Mouse (Mus musculus): ENCODE results near the gene 4930432K21Rik. TPM values are rescaled to one million over a fixed set of nuclear protein-coding genes. Genes with fewer than 3 reads are reported as not detected.

The 4930432K21Rik gene
- total RNA-seq, 2 experiments from 2014 or later: 2.9 to 3.2 TPM

DNA sequence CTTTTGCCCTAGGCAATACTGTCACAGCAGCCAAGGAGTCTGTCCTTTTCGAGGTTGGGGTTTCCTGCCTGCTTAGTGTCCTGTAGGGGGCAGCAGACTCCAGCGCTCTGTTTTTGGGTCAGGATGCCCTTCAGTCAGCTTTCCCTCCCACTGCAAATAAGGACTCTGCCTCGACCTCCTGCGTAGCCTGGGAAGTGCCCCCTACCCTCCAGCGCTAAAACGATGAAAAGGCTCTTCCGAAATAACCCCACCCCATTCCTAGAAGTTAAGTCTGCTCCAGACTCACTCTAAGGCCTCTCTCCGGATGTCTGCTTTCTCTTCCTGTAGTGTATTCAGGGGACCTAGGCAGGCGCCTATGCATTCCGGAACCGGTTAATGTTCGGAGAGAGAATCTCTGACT, 38.7 kb downstream of the 4930432K21Rik start:
- peak; percentile 70 to 74 for DNase-seq (ENCODE audit: extremely low spot score in 1 of 2, low spot score in 2 of 2)
- intact Hi-C loops (cut with DNase I): loop anchor here (2.0 to 5.0 kb wide), 2 partner anchors 22 to 171 kb away; no protein-coding TSS in a partner anchor

DNA sequence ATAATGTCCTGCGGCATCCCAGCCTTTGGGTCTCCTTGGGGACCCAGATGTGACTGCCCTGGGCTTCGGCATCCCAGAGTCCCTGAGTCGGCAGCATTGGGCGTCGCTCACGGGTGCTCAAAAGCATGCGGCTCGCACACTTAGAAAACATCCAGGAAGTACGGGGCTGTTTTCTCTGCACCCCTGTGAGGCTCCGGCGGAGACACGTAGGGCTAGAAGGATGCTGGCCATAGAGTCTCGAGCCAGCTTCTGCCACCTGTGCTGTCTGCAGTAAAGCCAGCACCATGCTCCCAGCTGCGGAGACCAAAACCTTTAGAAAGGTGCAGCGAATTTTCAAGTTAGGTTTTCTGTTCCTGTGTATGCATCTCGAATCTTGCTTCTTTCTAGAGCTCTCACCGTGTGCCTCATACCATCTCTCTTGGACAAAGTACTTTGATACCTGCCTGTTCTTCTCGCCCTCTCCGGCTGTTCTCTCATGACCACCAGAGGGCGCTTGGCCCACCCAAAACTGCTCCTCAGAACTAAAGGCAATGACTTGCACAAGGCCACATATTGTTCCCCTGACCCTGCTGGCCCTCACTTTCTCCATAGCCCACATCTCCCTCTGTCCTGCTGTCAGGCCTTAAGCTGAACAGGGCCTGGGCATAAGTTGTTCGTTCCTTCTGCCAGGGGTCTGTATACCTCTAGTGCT, 39.4 kb downstream of the 4930432K21Rik start:
- intact Hi-C loops (cut with DNase I): loop anchor here (2.0 to 5.0 kb wide), 2 partner anchors 22 to 170 kb away; no protein-coding TSS in a partner anchor
- DNase-seq (ENCODE audit: extremely low spot score in 1 of 2, low spot score in 2 of 2): peak in 1 of 2 experiments; percentile 47

DNA sequence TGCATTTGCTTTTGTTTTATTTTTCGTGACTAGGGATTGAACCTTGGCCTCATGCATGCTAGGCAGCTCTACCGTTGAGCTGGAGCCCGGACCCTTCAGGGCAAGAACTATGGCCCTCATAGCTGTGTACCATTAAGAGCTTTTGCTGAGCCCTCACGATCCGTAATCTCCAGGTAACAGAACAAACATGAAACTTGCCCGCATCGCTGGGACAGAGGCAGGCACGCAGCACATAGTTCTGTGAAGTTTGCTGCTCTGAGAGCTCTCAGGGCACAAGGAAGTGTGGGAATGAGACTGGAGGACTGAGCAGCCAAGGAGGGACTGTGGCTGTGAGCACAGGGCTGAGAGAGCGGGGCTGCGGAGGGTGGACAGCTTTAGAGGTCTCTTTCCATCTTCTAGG, 40.8 kb downstream of the 4930432K21Rik start:
- DNase-seq (ENCODE audit: extremely low spot score in 1 of 2, low spot score in 2 of 2): no peak
- intact Hi-C loops (cut with DNase I): loop anchor here (5.0 kb wide), 1 partner anchor 169 kb away; no protein-coding TSS in a partner anchor

DNA sequence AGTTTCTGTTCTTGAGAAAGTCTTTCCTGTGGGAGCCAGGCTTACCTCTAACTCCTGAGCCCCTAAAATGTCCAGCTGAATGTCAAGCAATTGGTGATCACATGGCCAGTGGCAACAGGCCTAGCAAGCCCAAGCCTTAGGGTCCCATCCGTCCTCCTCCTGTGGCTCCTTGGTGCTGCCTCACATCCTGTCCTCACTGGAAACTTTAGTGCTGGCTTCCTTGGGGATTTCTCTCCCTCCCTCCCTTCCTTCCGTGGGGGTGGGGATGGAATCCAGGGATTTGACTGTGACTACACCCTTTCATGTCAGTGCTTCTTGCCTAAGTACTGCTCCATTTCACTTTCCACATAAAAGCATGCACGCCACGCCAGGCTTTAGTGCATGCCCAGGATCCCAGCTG, 41.8 kb downstream of the 4930432K21Rik start:
- peak in 1 of 2 experiments; percentile 63 for DNase-seq (ENCODE audit: extremely low spot score in 1 of 2, low spot score in 2 of 2)
- intact Hi-C loops (cut with DNase I): loop anchor here (5.0 kb wide), 1 partner anchor 168 kb away; no protein-coding TSS in a partner anchor

DNA sequence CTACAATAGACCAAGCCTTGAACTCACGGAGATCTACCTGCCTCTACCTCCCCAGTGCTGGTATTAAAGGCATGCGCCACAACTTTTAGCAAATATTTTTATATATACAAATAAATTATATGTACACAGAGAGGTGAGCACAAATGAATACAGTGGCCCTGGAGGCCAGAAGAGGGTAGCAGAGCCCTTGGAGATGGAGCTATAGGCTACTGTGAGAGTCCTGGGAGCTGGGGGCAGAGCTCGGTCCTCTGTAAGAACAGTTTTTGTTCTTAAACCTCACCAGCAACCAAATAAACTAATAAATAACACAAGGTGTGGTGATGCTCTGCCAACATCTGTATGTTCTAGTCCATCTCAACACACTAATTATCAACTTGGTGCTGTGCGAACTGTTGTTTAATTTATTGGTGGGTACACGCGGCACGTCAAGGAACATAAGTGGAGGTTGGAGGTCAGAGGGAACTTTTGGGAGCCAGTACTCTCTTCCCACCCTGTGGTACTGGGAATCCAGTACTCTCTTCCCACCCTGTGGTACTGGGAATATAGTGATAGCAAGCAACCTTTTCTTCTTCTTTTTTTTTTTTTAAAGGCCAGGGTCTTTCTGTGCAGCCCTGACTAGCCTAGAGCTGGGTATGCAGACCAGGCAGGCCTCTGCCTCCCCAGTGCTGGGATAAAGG, 42.5 kb downstream of the 4930432K21Rik start:
- no peak for DNase-seq (ENCODE audit: extremely low spot score in 1 of 2, low spot score in 2 of 2)
- intact Hi-C loops (cut with DNase I): no loop called here

DNA sequence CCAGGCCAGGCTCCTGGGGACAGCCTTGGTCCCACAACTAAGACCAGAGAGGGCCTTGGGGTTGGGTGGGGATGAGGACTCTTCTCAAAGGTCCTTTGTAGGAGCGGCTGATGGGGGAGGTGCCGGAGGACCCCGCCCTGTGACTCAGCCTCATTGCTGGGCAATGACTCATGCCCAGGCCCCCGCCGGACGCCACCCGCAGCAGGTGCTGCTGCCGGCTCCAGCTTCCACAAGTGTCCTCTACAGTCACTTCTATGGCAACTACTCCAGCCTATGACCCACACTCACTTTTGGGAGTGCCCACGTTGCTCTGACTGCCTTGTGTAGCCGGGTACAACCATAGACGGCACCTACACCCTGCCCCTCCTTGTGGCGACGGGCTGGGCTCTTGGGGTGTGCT, 44.2 kb downstream of the 4930432K21Rik start:
- peak in 1 of 2 experiments; percentile 83 for DNase-seq (ENCODE audit: extremely low spot score in 1 of 2, low spot score in 2 of 2)
- intact Hi-C loops (cut with DNase I): no loop called here

DNA sequence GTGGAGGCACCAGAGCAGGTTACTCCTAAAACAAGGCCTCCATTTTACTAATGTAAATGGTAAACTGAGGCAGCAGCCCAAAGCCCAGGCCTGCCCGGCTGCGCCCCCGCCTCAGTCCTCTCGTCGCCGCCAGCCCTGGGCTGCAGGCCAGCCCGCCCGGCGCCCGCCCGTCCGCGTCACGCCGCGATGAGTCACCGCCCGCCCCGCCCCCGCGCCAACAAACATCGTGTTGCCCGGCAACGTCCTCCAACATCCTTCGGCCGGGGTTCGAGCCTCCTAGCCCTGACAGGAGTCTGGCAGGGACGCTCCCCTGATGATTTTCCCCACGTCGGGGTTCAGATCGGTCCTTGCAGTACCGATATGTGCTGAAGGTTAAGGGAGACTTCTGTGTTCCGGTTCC, 44.7 kb downstream of the 4930432K21Rik start:
- DNase-seq (ENCODE audit: extremely low spot score in 1 of 2, low spot score in 2 of 2): peak in 1 of 2 experiments; percentile 92
- intact Hi-C loops (cut with DNase I): no loop called here

DNA sequence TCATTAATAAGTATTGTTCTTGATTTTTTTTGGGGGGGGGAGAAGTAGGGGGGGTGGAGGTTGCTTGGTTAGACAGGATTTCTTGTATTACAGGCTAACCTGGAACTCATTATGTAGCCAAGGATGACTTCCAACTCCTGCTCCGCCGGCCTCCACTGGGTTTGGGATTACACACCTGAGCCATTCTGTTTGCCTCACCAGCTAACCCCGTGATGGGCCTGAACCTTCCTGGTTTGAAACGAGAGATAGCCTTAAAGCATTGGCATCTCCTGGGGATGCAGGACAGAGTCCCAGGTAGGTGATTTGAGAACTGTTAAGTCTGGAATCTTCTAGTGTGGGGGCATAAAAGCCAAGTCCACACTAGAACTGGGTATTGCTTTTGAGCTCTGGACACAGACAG, 45.3 kb downstream of the 4930432K21Rik start:
- DNase-seq (ENCODE audit: extremely low spot score in 1 of 2, low spot score in 2 of 2): no peak
- intact Hi-C loops (cut with DNase I): no loop called here

DNA sequence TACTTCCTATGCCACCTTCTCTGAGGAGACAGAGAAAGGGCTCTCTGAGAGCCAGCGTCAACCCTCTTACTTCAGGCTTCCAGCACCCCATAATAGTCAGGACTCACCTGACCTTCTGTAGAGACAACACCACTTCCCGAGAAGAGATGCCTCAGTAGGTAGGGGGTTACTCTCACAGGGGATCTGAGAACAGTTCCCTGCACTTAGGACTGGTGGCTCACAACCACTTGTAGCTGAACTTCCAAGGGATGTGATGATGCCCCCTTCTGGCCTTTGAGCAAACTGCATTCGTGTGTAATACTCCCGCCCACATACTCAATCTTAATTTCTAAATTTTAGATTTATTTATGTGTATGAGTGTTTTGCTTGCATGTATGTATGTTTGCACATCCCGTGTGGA, 45.7 kb downstream of the 4930432K21Rik start:
- DNase-seq (ENCODE audit: extremely low spot score in 1 of 2, low spot score in 2 of 2): no peak
- intact Hi-C loops (cut with DNase I): no loop called here

DNA sequence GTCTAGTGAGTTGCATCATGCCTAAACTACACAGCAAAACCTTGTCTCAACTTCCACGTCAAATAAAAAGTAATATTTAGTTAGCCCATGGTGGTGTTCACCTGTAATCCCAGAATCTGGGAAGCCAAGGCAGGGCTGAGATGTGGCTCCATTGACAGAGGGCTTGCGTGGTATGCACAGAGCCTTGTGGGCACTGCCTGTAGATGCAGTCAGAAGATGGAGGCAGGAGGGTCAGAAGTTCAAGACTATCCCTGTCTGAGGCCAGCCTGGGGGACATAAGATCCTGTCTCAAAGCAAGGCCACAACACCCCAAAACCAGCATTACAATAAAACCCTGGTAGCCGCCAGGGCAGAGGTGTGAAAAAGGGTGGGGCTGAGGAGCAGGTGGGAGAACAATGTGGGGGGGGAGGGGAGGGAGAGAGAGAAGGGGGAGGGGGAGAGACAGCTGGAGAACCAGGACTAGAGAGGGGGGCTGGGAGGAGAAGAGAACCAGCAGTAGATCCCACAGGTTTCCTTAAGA, 46.5 kb downstream of the 4930432K21Rik start:
- intact Hi-C loops (cut with DNase I): no loop called here
- DNase-seq (ENCODE audit: extremely low spot score in 1 of 2, low spot score in 2 of 2): no peak

DNA sequence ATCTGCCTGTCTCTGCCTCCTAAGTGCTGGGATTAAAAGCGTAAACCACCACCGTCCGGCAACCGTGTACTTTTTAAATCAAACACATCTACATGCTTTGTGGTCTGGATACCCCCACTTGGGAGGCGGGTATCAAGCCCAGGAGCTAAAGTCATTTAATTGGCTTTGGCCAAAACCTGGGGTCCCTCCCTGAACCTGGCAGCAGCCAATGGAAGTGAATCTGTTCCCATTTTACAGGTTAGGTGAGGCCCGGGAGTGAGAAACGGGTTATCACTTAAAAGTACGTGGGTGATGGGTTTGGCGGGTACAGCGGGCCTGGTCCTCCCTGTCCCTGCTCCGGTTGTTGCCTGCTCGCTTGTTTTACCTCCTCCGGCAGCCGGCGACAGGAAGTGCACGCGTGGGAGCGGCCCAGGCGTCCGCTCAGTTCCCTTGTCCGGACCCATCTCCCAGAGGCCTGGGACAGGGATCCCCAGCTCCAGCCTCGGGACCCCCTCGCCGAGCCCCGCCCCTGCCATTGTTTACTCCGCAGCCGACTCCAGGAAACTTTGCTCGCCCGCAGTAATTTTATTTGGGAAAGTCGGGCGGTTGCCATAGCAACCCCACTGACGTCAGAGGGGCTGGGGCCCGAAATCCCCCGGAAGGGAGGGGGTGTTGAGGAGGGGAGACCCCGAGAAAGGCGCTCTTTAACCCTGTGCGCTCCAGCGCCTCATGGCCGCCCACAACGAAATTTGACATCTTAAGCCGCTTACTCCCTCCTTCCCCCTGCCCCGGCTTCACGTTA, 49.5 kb downstream of the 4930432K21Rik start:
- peak; percentile 83 to 93 for DNase-seq (ENCODE audit: extremely low spot score in 1 of 2, low spot score in 2 of 2)
- intact Hi-C loops (cut with DNase I): no loop called here

DNA sequence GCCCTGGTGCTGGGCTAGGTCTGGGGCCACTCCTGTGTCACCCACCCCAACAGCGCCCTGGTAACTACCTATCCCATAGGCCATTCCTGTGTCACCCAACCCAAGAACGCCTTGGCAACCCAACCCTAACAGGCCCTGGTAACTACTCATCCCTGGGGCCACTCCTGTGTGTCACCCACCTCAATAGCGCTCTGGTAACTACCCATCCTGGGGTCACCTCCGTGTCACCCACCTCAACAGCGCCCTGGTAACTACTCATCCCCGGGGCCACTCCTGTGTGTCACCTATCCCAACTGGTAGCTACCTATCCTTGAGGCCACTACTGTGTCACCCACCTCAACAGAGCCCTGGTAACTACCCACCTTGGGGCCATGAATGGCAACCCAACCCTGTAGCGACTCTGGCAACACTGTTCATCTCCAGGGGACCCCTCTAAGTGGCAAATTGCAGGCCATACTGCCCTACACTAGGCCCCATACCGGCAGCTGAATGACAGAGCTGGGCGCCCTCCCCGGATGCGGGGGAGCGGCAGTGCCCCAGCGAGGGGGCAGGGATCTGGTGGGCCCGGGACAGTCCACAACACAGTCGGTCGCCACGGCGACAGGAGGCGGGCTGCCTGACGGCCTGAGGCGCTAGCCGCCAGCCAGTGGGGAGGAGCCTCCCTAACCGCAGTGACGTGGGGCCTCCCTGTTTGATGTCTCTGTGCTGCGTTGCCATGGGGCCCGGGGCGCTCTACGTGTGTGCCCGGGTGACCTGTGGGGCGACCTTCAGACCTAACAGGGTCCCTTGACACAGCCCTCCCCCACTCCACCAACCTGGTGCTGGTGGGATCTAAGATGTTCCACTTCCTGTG, 50.3 kb downstream of the 4930432K21Rik start:
- peak; percentile 71 to 95 for DNase-seq (ENCODE audit: extremely low spot score in 1 of 2, low spot score in 2 of 2)
- intact Hi-C loops (cut with DNase I): no loop called here

DNA sequence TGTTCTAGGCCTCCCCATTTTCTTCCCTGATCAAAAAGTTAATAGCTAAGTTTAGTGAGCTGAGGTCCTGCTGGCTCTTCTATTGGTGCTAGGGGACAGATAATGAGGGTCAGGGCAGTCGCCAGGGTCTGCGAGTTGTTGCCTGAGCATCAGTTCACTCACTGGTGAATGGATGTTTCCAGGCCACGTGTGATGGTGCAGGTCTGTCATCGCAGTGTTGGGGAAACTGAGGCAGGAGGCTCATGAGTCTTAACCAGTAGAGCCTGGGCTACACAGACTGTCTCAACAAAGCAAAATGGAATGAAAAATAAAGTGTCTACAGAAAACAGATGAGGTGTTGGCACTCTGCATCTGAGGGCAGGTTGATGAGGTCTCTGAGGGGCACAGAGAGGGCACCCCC, 51.0 kb downstream of the 4930432K21Rik start:
- DNase-seq (ENCODE audit: extremely low spot score in 1 of 2, low spot score in 2 of 2): no peak
- intact Hi-C loops (cut with DNase I): no loop called here

DNA sequence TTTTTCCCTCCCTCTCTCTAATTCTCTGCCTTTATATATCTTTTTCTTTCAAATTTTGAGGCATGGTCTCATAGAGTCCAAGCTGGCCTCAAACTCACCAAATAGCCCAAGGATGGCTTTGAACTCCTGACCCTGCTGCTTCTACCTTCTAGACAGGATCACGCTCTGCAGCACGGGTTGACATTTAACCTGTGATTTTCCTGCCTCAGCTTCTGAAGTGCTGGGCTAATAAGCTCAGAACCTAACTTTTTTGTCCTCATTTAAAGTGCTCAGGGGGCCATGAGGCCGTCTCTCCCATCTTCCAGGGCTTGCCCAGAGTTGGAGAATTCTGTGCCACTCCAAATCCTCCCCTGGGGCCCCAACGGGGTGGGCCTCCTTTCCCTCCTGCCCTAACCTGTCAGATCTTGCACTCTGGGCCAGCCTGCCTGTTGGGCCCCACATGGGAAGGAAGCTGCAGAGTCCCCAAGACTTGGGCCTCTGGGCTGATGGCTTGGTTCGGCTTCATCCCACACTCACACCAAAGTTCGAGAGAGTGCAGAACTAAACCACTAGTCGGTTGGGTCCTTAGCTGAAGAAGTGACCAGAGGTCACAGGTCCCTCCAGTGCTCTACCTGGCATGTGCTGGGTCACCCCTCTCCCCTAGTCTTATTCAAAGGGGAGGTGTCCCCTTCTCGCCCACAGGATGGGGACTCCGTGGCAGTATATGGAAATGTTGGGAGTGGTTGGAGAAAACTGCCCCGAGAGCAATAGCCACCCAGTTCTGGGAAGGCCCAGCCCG, 51.7 kb downstream of the 4930432K21Rik start:
- DNase-seq (ENCODE audit: extremely low spot score in 1 of 2, low spot score in 2 of 2): no peak
- intact Hi-C loops (cut with DNase I): no loop called here

DNA sequence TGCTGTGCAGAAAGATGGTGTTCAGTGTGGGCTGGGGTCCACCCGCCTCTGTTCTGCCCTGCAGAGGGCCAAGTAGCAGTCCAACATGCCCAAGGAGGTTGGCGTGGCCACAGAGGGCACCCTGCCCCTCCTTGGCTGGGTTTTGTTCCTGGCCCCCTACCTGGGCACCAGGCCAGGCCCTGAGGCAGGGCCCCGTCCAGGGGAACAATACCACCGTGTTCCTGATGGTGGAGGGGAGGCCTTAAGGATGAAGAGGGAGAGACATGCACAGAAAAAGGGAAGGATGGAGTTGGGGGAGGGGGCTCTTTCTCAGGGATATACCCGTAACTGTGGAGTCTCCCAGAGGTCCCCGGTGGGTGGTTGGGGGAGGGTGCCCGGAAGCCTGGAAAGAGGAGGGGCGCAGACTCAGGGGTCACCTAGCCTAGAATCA, 52.3 kb downstream of the 4930432K21Rik start:
- intact Hi-C loops (cut with DNase I): no loop called here
- DNase-seq (ENCODE audit: extremely low spot score in 1 of 2, low spot score in 2 of 2): peak in 1 of 2 experiments; percentile 53

DNA sequence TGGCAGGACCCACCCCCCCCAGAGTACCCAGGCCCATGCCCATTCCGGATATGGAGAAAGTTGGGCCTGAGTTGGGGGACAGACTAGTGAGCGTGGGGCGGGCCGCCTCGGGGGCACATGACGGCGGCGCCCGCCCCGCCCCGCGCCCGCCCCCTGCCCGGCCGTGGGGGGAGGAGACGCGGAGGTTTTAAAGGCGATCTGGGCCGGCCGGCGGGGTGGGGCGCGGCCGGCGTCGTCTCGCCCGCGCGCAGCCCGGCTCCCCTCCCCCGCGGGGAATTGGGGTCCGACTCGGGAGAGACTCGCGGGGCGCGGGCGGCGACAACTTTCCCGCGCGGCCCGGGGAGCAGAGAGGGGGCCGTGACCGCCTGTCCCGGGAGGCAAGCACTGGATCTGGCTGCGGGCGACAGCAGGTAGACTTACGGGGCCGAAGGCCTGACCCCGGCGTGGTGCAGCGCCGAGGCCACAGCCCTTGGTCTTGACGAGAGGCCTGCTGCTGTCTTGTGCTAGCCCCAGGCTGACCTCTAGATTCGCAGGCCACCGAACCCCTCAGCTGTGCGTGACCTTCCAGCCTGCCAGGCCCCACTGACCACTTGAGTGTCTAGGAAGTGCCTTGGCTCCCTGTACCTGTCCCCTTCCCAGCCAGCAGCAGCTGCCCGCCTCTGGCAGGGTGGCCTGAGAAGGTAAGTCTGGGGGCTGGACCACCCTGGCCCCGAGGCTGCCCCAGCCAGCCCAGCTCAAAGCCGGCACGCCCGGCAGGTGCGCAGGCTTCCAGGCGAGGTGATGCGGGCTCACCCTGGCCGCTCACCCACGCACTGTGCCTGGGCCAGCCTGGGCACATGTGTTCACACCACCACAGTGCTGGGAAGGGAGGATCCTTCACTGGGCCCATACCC, 53.1 kb downstream of the 4930432K21Rik start:
- intact Hi-C loops (cut with DNase I): no loop called here
- peak in 1 of 2 experiments; percentile 89 for DNase-seq (ENCODE audit: extremely low spot score in 1 of 2, low spot score in 2 of 2)
